Mouse (Mus musculus) lung, embryonic 14.5 days (tissue): ENCODE data around the gene Slc1a2. TPM values are rescaled to one million over a fixed set of nuclear protein-coding genes. Genes with fewer than 3 reads are reported as not detected.

Source experiments
- ATAC-seq: fragments of 200-750 bp; cut with Nextera tagmentation; 2 replicates; pipeline ENCODE4 v1.8.0; 2017; ENCODE audit warnings: mild to moderate bottlenecking, moderate TSS enrichment, moderate library complexity; ENCODE audit not compliant: insufficient read depth
- DNase-seq: peaks from one replicate; pipeline ENCODE4 v3.0.0-alpha.2; 2015
- H3K27ac ChIP-seq: fragments of 300-500 bp; sonication (generic); 2 replicates; pipeline ENCODE4 v1.5.1; 2014; ENCODE audit warnings: low read depth, mild to moderate bottlenecking, moderate library complexity
- H3K27me3 ChIP-seq: fragments of 300-500 bp; sonication (generic); 2 replicates; pipeline ENCODE4 v1.6.1; 2014; ENCODE audit warnings: low read length, control low read depth; ENCODE audit not compliant: insufficient read depth
- H3K36me3 ChIP-seq: fragments of 300-500 bp; sonication (generic); 2 replicates; pipeline ENCODE4 v1.6.1; 2014; ENCODE audit warnings: control low read depth; ENCODE audit not compliant: insufficient read depth
- H3K4me1 ChIP-seq: fragments of 300-500 bp; sonication (generic); 2 replicates; pipeline ENCODE4 v1.6.1; 2014; ENCODE audit warnings: antibody characterized with exemption, control low read depth; ENCODE audit not compliant: insufficient read depth
- H3K4me2 ChIP-seq: fragments of 300-500 bp; sonication (generic); 2 replicates; pipeline ENCODE4 v1.6.1; 2014; ENCODE audit warnings: mild to moderate bottlenecking
- H3K4me3 ChIP-seq: fragments of 300-500 bp; sonication (generic); 2 replicates; pipeline ENCODE4 v1.5.1; 2014; ENCODE audit warnings: low read depth, low read length
- H3K9ac ChIP-seq: fragments of 300-500 bp; sonication (generic); 2 replicates; pipeline ENCODE4 v1.6.1; 2014
- H3K9me3 ChIP-seq: fragments of 300-500 bp; sonication (generic); 2 replicates; pipeline ENCODE4 v1.6.1; 2016; ENCODE audit warnings: low read depth, low read length, control low read depth
- CTCF ChIP-seq: IDR thresholded peaks from 2 replicates; pipeline ENCODE4 v1.5.1; 2016; ENCODE audit warnings: antibody characterized with exemption, low read depth
- WGBS: fragments of 180-500 bp; shearing (Covaris S2); extraction: QIAGEN DNeasy Blood & Tissue Kit; methylation state at CpG from one replicate; pipeline ENCODE4 v1.1.7; 2014; 5-methylcytosine and 5-hydroxymethylcytosine counted together
- polyA plus RNA-seq: library from polyadenylated mRNA; unstranded; fragments of >200 nt; fragmentation: Nextera tagmentation; extraction: Ambion mirVana; gene quantifications from 2 replicates; pipeline ENCODE4 v1.2.1, GENCODE M21; 2014

Slc1a2 gene
- polyA plus RNA-seq, 1 experiment from 2014 or later, result 0.42 TPM

GRCm38 (mm10) chr2:102695541-102695940 lies 37.1 kb downstream of the Slc1a2 start:
- H3K27ac ChIP-seq, result no peak overlapping the region
- no peak for ATAC-seq

GRCm38 (mm10) chr2:102697732-102698131 lies 39.3 kb downstream of the Slc1a2 start:
- no peak for ATAC-seq
- Histone ChIP-seq H3K36me3 (no peaks in the 10 kb centered on the region), H3K9ac (no peak overlapping the region), H3K27ac (no peak overlapping the region), H3K9me3 (no peaks in the 10 kb centered on the region), H3K4me1 (no peaks in the 10 kb centered on the region), H3K27me3 (no peaks in the 10 kb centered on the region), H3K4me2 (no peak overlapping the region), H3K4me3 (no peak overlapping the region)
- TF ChIP-seq CTCF, result no peak
- DNase-seq, result no peak
- WGBS, result 54% methylated on average over 2 of the region's 2 CpGs

More at GRCm38 (mm10) chr2:102695541-102695940, 37.1 kb downstream of the Slc1a2 start:
- Histone ChIP-seq H3K9ac (no peak overlapping the region), H3K36me3 (no peaks in the 10 kb centered on the region), H3K4me2 (no peak overlapping the region), H3K4me1 (no peaks in the 10 kb centered on the region), H3K27me3 (no peaks in the 10 kb centered on the region), H3K9me3 (no peaks in the 10 kb centered on the region), H3K4me3 (no peak overlapping the region)
- no peak for DNase-seq
- no peak for TF ChIP-seq CTCF

- Histone ChIP-seq H3K4me3 (no peak overlapping the region), H3K4me2 (no peak overlapping the region), H3K9ac (no peak overlapping the region), H3K27me3 (no peaks in the 10 kb centered on the region), H3K27ac (no peak overlapping the region), H3K9me3 (no peaks in the 10 kb centered on the region), H3K4me1 (no peaks in the 10 kb centered on the region), H3K36me3 (no peaks in the 10 kb centered on the region)
- 85% methylated on average over 7 of the region's 7 CpGs for WGBS
- TF ChIP-seq CTCF, result no peak
- DNase-seq (no peak), ATAC-seq (no peak)
These were observed 41.5 kb downstream of the Slc1a2 start for GRCm38 (mm10) chr2:102699921-102700320.

- ATAC-seq (no peak), DNase-seq (no peak)
- H3K4me3 ChIP-seq, result no peak overlapping the region
- H3K27me3 ChIP-seq, result no peaks in the 10 kb centered on the region
- no peak for TF ChIP-seq CTCF
- 94% methylated on average over 2 of the region's 2 CpGs for WGBS
- H3K36me3 ChIP-seq, result no peaks in the 10 kb centered on the region
- no peaks in the 10 kb centered on the region for H3K9me3 ChIP-seq
- H3K9ac ChIP-seq, result no peak overlapping the region
- H3K4me1 ChIP-seq, result no peaks in the 10 kb centered on the region
- no peak overlapping the region for H3K27ac ChIP-seq
- H3K4me2 ChIP-seq, result no peak overlapping the region
These were observed 42.2 kb downstream of the Slc1a2 start for GRCm38 (mm10) chr2:102700695-102701094.

GRCm38 (mm10) chr2:102701382-102701781 lies 42.9 kb downstream of the Slc1a2 start:
- Histone ChIP-seq H3K4me1 (no peaks in the 10 kb centered on the region), H3K9ac (no peak overlapping the region), H3K4me2 (no peak overlapping the region), H3K9me3 (no peaks in the 10 kb centered on the region), H3K27ac (no peak overlapping the region), H3K36me3 (no peaks in the 10 kb centered on the region), H3K4me3 (no peak overlapping the region), H3K27me3 (no peaks in the 10 kb centered on the region)
- 84% methylated on average over 3 of the region's 3 CpGs for WGBS
- no peak for ATAC-seq
- TF ChIP-seq CTCF, result no peak
- DNase-seq, result no peak

- Histone ChIP-seq H3K9me3 (no peaks in the 10 kb centered on the region), H3K4me2 (no peak overlapping the region), H3K27me3 (no peaks in the 10 kb centered on the region), H3K9ac (no peak overlapping the region), H3K36me3 (no peaks in the 10 kb centered on the region), H3K4me1 (no peaks in the 10 kb centered on the region), H3K27ac (no peak overlapping the region), H3K4me3 (no peak overlapping the region)
- DNase-seq, result no peak
- no peak for TF ChIP-seq CTCF
- no peak for ATAC-seq
- 37% methylated on average over 3 of the region's 3 CpGs for whole genome bisulfite sequencing
These were observed 45.1 kb downstream of the Slc1a2 start for GRCm38 (mm10) chr2:102703556-102703955.

- Histone ChIP-seq H3K4me3 (no peak overlapping the region), H3K9ac (no peak overlapping the region), H3K9me3 (no peaks in the 10 kb centered on the region), H3K4me1 (no peaks in the 10 kb centered on the region), H3K27ac (no peak overlapping the region), H3K4me2 (no peak overlapping the region), H3K36me3 (no peaks in the 10 kb centered on the region), H3K27me3 (no peaks in the 10 kb centered on the region)
- no peak for TF ChIP-seq CTCF
- ATAC-seq (no peak), DNase-seq (no peak)
- 50% methylated on average over 1 of the region's 1 CpGs for WGBS
These were observed 46.3 kb downstream of the Slc1a2 start for GRCm38 (mm10) chr2:102704781-102705180.

GRCm38 (mm10) chr2:102711511-102711910 lies 53.1 kb downstream of the Slc1a2 start:
- no peak for TF ChIP-seq CTCF
- no peaks in the 10 kb centered on the region for H3K4me1 ChIP-seq
- no peak overlapping the region for H3K4me3 ChIP-seq
- DNase-seq (no peak), ATAC-seq (no peak)
- no peak overlapping the region for H3K4me2 ChIP-seq
- no peak overlapping the region for H3K9ac ChIP-seq
- WGBS, result 41% methylated on average over 5 of the region's 5 CpGs
- H3K9me3 ChIP-seq, result no peaks in the 10 kb centered on the region
- H3K36me3 ChIP-seq, result no peaks in the 10 kb centered on the region
- no peaks in the 10 kb centered on the region for H3K27me3 ChIP-seq
- no peak overlapping the region for H3K27ac ChIP-seq
